Mouse (Mus musculus) CD4-positive helper T cell, adult 2 months (primary cell): ENCODE measurements around the gene Lrrc55.

Source experiments
- DNase-seq: peaks from one replicate; pipeline ENCODE4 v3.0.0-alpha.2; 2012; ENCODE audit warnings: low read depth, missing footprints, low spot score

The Lrrc55 gene

DNA sequence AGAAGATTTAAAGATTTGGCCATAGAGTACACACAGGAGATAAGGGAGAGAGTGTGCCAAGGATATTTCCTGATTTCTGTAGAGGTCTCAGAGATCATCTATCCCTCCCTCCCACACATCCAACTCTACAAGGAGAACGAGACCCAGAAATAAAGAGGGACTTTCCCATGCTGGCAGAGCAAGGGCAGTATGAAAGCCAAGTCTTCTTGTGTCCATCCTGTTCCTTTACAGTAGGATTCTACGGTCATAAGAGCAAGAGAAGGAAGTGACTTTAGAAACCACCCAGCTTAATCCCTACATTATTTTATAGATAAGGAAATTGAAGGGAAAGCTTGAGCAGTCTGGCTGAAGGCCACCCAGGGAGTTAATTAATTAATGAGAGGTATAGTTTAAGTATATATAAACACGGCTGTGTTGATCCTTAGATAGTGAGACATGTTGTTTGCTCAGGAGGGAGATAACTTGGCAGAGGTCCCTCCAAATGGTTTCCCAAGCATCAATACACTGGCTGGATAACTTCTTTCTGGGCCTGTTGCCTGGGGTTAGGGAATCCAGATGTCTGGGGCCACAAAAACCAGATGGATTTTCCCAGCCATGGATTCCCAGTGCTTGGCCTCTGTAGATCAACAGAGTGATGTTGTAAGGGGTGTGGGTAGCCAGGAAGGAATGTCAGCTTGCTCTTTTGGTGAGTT lies 24.8 kb downstream of the Lrrc55 start:
- DNase-seq: no peak

DNA sequence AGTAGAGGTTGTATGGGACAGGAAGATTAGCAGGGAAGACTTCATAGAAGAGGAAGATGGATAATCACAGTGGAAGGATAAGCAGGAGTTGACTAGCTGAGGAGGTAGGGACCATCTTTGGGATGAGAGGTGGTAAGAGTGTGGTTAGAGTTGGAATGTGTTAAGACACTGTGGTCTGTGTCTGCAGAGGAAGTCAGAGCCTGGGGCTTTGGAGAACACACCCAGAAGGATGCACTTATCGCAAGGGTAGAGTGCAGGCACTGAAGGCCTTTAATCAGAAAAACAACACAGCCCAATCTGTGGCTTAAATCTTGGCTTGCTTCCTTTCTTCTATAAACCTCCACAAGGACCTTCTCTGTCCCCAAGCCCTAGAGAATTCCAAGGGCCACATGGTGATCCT lies 28.7 kb downstream of the Lrrc55 start:
- no peak for DNase-seq

DNA sequence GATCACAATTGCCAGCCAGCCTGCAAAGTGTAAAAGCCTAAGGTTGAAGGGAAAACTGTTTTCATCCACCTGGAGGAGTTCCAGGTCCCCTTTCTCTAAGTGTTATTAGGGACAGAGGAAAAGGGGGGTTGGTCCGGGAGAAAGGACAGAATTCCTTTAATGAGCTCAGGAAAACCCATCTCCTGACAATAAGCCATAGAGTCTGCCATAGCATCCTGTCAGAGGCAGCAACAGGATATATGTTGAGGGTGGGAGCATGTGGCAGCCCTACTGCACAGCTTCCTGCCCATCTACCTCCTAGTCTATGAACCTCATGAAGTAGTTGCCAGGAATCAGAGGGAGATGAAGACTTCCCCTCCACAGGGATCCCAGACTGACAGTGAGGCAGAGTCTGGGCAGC lies 29.4 kb downstream of the Lrrc55 start:
- DNase-seq: no peak

DNA sequence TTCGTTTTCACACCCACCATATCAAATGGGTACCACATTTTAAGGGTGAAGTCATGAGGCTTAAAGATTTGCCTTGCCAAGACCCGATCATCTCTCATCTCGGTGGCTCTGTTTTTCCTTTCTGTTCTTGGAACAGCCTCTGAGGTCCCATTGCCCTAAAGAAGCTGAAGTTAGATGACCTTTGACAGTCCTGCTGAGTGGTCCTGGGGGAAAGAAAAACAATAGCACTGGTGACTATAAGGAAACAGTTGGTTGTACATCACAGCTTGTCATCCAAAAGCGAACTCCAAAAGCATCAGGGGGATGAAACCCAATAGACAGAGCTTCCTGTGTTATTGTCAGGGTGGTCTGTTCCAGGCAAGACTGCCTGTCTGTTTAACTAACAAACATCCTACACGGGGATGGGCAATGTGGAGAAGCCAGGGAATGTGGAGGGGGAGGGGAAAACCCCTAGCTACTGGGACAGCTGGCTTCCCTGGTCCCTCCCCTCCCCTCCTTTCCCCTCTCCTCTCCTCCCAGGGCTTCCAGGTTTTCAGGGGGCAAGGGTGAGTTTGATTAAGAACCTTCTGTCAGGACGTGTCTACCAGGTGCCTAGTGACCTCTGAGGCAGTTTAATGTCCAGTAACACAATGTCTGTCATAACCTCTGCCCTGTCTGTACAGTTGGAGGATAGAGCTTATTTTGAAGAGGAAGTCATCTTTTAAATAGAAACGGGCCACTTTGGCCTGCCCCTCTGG lies 33.5 kb downstream of the Lrrc55 start:
- no peak for DNase-seq

DNA sequence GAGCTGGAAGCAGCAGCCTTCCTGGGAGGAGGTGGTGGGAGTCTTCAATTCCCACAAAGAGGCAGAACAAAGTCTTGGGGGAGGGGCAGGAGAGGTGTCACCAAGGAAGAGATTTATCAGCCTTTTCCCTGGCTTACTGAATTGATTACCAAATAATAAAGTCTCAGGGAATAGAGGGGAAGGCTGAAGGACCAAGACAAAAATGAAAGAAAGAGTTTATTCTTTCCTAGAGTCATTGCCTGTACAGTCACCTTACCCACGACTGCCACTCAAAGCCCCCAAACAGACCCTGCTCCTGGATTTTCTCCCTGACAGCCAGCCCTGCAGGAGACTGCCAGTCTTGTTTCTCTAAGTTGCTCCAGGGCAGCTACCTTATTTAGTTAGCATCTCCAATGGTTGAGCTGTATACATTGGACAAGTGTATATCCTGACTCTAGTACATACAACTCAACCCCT lies 35.3 kb downstream of the Lrrc55 start:
- no peak for DNase-seq

DNA sequence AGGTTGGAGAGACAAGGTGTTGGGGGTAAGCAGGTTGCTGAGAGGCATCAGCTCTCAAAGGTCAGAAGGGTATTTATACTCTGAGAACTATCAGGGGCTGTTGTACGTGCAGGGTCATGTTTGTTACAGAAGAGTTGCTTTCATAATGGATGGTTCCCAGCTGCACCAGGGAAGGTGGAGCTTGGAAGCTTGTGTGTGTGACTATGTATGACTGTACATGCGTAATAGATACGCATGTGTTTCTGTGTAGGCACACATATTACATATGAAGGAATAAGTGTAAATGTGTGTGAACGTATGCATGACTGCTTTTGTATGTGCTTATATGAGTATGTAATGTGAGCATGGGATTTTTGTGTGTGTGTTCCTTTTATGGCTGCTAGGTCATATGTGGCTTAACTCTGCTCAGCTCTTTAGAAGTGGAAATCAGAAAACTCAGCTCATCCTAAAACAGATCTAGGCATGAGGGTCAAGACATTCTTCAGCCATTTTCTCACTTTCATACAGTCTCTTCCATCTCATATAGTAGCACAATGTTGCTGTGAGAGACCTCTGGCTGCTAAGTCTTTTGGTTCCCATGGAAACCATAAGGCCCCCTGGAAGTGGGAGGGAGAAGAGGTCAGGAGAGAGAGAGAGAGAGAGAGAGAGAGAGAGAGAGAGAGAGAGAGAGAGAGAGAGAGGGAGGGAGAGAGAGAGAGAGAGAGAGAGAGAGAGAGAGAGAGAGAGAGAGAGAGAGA lies 35.9 kb downstream of the Lrrc55 start:
- DNase-seq: no peak

DNA sequence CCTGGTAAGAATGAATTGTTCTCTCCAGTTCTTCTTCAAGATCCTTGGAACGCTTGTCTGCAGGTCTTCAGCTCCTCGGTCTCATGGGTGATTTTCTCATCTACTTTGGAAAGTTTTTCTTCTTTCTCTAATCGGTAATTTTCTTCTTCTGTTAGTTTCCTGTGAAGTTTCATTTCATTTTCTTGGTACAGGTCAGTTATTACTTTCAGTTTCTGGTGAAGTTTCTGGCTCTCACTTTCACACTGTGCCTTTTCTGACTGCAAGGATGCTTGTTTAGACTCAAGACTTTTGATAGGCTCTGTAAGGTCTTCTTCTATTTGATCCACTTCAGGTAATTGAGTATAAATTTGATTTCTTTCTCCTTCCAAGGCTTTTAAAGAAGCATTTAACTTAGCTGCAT lies 39.6 kb downstream of the Lrrc55 start:
- DNase-seq: no peak

DNA sequence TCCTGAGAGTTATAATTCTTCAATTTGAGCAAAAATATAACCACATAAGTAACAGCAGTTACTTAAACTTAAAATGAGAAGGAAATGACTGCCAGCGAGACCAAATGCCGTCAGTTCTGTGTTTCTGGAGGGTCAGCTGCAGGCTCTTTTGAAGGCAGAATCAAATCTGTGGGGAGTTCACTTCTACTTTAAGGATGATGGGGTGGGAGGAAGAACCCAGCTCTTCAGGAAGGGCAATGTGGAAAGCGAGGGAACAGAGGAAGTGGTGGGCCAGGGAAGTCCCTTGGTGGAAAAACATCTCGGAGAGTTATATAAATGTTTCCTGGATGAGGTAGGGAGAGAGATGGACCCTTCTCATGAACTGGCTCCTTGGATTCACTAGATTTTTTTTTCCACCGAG lies 40.9 kb downstream of the Lrrc55 start:
- no peak for DNase-seq

DNA sequence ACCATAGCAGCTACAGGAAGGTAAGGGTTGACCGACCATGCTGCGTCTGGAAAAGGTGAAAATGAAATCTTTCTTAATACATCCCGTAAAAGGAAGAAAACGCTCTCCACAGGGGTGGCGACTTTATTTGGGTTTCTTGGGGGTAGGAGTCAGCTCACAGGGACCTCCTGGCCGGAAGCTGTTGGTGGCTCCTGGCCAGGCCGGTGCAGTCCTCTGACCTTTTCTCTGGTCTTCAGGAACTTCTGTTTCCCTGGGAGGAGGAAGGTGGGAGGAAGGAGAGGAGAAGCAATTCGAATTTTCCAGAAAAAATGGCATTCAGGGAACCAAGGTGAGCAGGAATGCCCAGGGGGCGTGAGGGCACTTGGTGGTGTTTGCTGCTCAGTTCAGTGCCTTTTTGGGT lies 41.7 kb downstream of the Lrrc55 start:
- no peak for DNase-seq

DNA sequence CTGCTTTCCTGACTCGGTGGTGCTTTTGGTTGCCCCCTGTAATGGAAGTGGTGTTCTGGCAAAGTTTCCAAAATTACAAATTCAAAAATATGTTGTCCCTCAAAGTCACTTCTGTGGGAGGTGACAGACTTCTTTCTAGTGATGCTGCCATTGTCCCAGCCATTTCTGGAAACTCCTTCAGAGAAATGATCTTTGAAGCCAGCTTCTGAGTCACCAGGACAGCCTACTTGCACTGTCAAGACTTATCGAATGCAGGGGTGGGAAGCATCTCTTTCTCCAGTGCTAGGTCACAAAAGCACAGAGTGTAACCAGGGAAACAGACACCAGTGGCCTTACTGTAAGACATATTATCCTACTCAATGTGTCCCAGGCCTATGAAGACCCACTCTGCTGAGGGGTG lies 45.8 kb downstream of the Lrrc55 start:
- no peak for DNase-seq

DNA sequence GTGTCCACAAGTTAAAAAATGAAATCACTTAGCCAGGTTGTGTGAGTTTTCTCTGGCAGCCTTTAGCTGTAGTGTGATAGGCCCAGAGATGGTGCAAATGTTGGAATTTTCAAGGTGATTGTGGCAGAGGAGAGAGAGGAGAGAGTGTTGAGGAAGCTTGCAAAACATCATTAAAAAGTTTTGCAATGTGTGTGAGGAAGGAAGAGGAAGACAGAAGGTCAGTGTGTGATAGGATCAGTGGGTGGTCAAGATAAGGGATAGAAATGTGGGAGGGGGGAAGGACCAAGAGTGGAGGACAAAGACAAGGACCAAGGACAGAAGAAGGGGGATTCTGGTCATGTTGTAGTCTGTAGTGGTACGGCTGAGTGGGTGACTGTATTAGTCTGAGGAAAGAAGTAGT lies 46.6 kb downstream of the Lrrc55 start:
- DNase-seq: no peak

DNA sequence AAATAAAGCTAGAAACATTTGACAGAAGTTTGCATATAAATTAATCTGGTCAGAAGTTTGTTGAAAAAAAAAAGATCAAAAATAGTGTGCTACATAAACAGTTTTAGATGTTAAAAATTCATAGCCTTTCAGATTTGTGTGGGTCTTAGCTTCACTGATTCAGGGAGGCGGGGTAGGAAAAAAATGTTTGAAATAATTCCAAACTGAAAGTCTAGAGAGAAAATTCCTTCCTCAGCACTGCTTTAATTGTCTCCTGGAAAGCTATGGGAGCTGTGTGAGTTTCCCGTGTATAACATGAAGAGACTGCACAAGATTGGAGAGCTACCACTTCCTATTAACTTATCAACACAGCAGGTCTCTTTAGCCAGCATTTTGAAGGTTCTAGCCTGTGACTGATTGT lies 49.5 kb downstream of the Lrrc55 start:
- DNase-seq: no peak

DNA sequence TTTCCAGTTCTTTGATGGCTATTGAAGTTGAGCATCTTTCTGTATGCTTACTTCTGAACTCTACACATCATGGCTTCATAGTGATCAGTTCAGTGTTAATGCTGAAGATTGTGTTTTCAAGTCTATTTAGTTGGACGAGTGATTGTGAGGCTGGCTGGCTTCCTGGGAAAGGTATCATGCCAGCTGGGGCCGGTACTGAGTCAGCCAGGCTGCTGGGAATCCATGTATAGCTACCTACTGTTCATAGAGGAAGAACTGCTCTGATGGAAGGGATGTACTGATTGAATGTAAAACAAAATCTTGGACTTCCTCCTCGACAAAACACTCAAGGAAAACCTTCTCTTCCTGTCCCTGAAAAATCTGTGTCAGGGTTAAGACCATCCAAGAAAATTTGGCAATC lies 51.7 kb downstream of the Lrrc55 start:
- DNase-seq: no peak

DNA sequence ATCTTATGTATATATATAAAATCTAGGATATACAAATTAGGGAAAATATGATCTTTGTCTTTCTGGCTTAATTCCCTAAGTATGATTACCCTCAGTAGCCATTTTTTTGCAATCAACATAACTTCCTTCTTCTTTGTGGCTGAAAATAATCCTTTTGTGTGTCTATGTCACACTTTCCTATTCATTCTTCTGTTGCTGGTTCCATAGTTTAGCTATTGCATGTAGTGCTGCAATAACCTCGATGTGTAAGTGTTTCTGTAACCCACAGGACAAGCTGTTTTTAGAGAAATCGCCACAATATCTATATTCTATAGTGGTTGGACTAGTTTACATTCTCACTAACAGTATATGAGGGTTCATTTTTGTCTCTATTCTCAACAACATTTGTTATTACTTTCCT lies 52.1 kb downstream of the Lrrc55 start:
- DNase-seq: no peak

DNA sequence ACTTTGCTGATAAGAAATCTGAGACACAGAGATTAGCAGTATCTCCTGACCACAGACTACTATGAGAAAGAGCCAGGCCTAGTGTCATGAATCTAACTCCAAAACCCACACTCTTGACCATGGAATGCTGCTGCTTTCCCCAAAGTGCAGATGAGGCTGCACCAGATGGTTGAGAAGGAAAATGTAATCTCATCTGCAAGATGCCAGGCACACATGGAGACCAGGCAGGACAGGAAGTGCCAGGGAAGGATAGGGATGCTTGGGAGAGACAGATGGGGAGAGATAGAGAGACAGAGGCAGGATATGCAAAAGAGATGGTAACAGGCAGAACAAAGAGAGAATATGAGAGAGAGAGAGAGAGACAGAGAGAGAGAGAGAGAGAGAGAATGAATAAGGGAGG lies 56.2 kb downstream of the Lrrc55 start:
- no peak for DNase-seq

DNA sequence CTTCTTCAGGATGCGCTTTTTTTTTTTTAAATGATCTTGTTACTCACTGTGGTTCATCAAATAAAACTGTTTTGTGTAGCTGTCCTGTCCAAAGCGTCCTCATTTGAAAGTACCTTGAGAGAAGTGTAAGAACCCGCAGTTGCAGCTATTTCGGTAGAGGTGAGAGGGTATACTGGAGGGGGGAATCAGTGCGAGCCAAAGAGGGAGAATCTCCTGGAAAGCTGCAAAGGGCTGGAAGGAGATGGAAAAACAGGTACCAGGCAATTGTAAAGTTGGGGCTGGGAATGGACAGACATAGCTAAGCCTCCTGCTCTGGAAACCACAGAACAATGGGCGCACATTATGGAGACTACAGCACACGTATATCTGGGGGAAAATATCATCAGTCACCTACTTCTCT lies 57.2 kb downstream of the Lrrc55 start:
- DNase-seq: no peak

DNA sequence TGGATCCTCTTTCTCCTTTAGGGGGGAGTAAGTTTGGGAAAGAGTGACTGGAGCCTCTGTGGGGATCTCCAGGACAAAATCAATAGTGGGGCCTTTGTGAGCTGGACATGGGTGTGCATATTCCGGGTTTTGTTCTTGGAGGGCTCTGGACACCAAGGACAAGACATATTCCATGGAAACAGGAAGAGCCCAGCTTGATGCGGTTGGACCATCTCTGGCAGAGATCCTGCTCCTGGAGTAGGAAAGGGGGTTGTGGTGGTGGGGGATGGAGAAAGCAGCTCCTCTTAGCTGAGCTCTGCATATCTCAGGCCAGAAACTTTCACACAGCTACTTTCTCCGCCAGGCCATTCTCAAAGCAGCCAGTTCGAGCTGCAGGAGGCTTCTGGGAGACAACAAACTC lies 57.6 kb downstream of the Lrrc55 start:
- DNase-seq: no peak

DNA sequence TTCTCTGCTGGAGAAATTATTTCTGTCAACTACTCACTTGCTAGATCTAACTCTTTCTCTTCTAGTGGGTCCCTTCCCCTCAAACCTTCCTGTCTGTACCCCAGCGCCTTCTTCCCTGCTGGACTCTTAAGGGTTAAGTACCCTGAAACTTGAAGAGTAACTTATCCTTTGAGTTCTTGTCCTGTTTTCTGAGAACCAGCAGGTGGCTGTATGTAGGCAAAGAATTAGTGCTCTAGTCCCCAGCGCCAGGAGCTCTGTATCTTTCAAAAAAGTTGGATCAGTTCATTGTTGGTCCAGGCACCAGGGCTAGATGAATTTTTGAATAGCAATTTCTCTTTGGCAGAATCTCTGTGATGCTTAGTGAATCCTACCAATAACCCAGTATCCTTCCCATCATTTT lies 58.9 kb downstream of the Lrrc55 start:
- DNase-seq: no peak

DNA sequence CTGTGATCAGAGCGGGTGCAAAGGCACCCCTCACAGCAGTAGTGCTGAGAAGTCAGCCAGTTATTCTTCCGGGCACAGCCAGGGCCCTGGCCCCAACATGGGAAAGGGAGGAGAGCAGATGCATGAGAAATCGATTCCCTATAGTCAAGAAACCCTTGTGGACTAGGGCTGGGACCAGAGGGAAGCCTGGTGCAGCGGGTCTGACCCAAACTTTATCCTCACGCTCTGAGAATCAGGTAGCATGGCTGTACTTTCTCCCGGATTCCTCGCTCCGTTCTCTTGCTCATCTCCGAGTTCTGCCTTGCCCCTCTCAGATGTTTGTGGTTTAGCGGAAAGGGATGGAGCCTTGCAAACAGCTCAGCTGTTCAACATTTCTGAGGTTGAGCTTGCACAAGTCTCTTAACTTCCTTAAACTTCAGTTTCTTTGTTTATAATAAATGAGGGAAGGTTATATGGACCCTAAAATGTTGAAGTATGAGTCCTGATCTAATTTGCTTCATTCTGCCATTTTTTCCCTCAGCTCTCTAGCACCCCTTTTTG lies 59.3 kb downstream of the Lrrc55 start:
- no peak for DNase-seq

DNA sequence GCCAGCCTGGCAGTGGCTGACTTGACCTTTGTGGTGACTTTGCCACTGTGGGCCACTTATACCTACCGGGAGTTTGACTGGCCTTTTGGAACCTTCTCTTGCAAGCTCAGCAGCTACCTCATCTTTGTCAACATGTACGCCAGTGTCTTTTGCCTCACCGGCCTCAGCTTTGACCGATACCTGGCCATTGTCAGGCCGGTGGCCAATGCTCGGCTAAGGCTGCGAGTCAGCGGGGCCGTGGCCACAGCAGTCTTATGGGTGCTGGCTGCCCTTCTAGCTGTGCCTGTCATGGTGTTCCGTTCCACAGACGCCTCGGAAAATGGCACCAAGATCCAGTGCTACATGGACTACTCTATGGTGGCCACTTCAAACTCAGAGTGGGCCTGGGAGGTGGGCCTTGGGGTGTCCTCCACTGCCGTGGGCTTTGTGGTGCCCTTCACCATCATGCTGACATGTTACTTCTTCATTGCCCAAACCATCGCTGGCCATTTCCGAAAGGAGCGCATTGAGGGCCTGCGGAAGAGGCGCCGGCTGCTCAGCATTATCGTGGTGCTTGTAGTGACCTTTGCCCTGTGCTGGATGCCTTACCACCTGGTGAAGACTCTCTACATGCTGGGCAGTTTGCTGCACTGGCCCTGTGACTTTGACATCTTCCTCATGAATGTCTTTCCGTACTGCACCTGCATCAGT lies 60.0 kb downstream of the Lrrc55 start:
- no peak for DNase-seq

DNA sequence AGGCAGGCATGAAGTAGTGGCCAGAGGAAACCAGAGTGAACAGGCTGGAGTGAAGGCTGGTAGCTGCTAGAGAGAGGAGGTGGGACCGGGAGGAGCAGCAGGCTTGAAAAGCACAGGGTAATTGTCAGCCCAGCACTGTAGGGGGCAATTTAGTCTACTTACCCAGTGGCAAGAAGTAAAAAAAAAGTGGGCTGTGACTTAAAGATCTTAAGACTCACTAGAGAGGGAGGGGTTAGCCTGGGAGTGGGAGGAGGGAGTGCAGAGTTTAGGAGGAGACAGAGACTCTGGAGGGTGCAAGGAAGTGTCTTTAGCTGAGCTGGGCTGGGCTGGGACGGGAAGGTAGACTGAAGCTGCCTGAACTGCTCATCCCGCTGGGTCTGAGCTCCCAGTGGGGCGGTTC lies 60.9 kb downstream of the Lrrc55 start, which contains the start of gene Aplnr:
Gene Aplnr (plus strand): TSS at position 137 of the 400 bp plus-strand sequence.
- DNase-seq: no peak

DNA sequence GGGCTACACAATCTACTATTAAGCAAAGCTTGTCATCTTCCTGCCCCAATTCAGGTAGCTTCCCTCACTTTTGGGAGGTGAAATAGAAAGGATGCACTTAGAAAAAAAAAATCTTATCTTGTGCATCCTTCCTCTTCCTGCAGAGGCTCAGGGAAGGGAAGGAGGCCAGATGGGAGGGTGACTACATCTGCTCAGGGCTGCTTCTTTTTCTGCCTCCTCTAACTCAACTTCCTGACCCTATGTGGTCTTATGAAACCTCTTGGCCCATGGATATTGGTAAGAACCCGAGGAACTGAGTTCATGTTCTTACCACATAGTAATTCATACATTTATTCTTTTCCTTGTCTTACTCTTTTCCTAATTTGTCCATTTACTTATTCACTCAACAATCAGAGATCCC lies 61.9 kb downstream of the Lrrc55 start:
- DNase-seq: no peak
